Mouse (Mus musculus) stomach, postnatal 0 days (tissue): ENCODE measurements around the gene Dlg2.

Experiments
- CTCF ChIP-seq: IDR thresholded peaks from 2 replicates; pipeline ENCODE4 v1.5.1; 2016; ENCODE audit warnings: antibody characterized with exemption, low read depth, mild to moderate bottlenecking, moderate library complexity
- EP300 ChIP-seq: optimal IDR thresholded peaks from 2 replicates; pipeline ENCODE3; 2016; ENCODE audit warnings: antibody characterized with exemption

- no peak for TF ChIP-seq CTCF
- no peak for TF ChIP-seq EP300
Observed at GRCm38 (mm10) chr7:91767648-91768047, 1291.2 kb downstream of the Dlg2 start.
